Mouse (Mus musculus) embryonic facial prominence, embryonic 11.5 days (tissue): ENCODE measurements at regions not wholly inside any gene's neighbourhood (a gene's known extent, or its start where the extent isn't known, plus 50 kb on each side); places are given as distances from the start of the nearest gene placed in this dataset.

Experiments
- ATAC-seq: fragments of 200-750 bp; cut with Nextera tagmentation; replicated peaks from 2 replicates; pipeline ENCODE4 v1.8.0; 2017; ENCODE audit warnings: low read depth; ENCODE audit not compliant: insufficient number of reproducible peaks, low FRiP score, low TSS enrichment
- DNase-seq: peaks from one replicate; pipeline ENCODE4 v3.0.0-alpha.2; 2015; ENCODE audit warnings: low spot score
- H3K27ac ChIP-seq: fragments of 300-500 bp; sonication (generic); replicated peaks from 2 replicates; pipeline ENCODE4 v1.5.1; 2014; ENCODE audit warnings: mild to moderate bottlenecking, low read depth, low read length, control low read depth
- H3K27me3 ChIP-seq: fragments of 300-500 bp; sonication (generic); 2 replicates; pipeline ENCODE4 v1.6.1; 2014; ENCODE audit warnings: mild to moderate bottlenecking, low read length, moderate library complexity, mixed read lengths; ENCODE audit not compliant: control insufficient read depth, insufficient read depth
- H3K36me3 ChIP-seq: fragments of 300-500 bp; sonication (generic); replicated peaks from 2 replicates; pipeline ENCODE4 v1.6.1; 2014; ENCODE audit warnings: low read depth, mild to moderate bottlenecking, low read length, moderate library complexity, mixed read lengths; ENCODE audit not compliant: control insufficient read depth, insufficient read depth
- H3K4me1 ChIP-seq: fragments of 300-500 bp; sonication (generic); 2 replicates; pipeline ENCODE4 v1.6.1; 2014; ENCODE audit warnings: low read length, mixed read lengths; ENCODE audit not compliant: control insufficient read depth, insufficient read depth
- H3K4me2 ChIP-seq: fragments of 300-500 bp; sonication (generic); 2 replicates; pipeline ENCODE4 v1.6.1; 2014; ENCODE audit warnings: low read depth, mild to moderate bottlenecking, control low read depth, low read length, moderate library complexity
- H3K4me3 ChIP-seq: fragments of 300-500 bp; sonication (generic); 2 replicates; pipeline ENCODE4 v1.5.1; 2014; ENCODE audit warnings: low read depth, low read length, control low read depth
- H3K9ac ChIP-seq: fragments of 300-500 bp; sonication (generic); replicated peaks from 2 replicates; pipeline ENCODE4 v1.6.1; 2014; ENCODE audit warnings: mild to moderate bottlenecking, control low read depth, low read length
- H3K9me3 ChIP-seq: fragments of 300-500 bp; sonication (generic); replicated peaks from 2 replicates; pipeline ENCODE4 v1.6.1; 2016; ENCODE audit warnings: mild to moderate bottlenecking, low read length, inconsistent platforms, mixed read lengths; ENCODE audit not compliant: control insufficient read depth
- WGBS: fragments of 180-500 bp; shearing (Covaris S2); extraction: QIAGEN DNeasy Blood & Tissue Kit; methylation state at CpG from one replicate; pipeline ENCODE4 v1.1.7; 2014; 5-methylcytosine and 5-hydroxymethylcytosine counted together

DNA sequence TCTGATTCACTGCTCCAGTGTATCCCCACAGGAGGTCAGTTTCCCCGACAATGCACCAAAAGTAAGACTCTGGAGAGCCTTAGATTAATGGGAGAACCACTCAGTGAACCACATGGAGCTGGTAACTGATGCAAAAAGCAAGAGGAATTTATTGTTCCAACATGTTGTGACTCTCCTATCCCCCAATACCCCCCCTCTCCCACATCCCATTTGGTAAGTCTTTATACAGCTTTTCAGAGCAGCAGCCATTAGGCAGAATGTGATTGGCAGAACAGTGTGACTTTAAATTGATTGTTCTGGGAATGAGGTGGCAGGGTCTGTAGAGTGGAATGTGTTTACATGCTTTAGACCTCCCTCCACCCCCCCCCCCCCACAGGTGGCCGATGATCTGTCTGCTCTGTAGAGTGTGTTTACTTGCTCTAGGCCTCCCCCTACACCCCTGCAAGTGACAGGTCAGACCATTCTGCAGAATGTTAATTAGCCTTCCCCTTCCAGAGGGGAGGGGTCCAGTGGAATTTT, 6497.8 kb upstream of the Gm7489 start:
- DNase-seq (peak; percentile 25), ATAC-seq (peak; percentile 78)
- H3K4me2 ChIP-seq = no peak overlapping the region
- H3K4me1 ChIP-seq = no peaks in the 10 kb centered on the region
- 22% methylated on average over 2 of the region's 2 CpGs for WGBS
- no peak overlapping the region for H3K9ac ChIP-seq
- no peaks in the 10 kb centered on the region for H3K9me3 ChIP-seq
- H3K27ac ChIP-seq = no peak overlapping the region
- H3K36me3 ChIP-seq = no peaks in the 10 kb centered on the region
- H3K27me3 ChIP-seq = no peaks in the 10 kb centered on the region
- no peak overlapping the region for H3K4me3 ChIP-seq
